Mouse (Mus musculus): ENCODE data around the gene Tex2. TPM values are rescaled to one million over a fixed set of nuclear protein-coding genes. Genes with fewer than 3 reads are reported as not detected.
"Not testable (repeated sequence)": the region's sequence is repeated elsewhere in the genome, so short reads cannot be mapped to it uniquely, and the experiment has no call there.

Gene Tex2
- polyA plus RNA-seq, 1 experiment from 2014 or later = 18.3 TPM

GRCm38 (mm10) chr11:106497926-106498325, 115.3 kb downstream of the Tex2 start:
- Histone ChIP-seq H3K27me3 (no peaks in the 10 kb centered on the region), H3K9me3 (no peaks in the 10 kb centered on the region), H3K27ac (no peak overlapping the region), H3K4me3 (replicated peaks) (no peak overlapping the region), H3K4me1 (replicated peaks) (peaks cover 13% of the 10 kb centered on the region), H3K4me2 (replicated peaks) (no peak overlapping the region), H3K9ac (replicated peaks) (no peak overlapping the region), H3K36me3 (no peaks in the 10 kb centered on the region)
- ATAC-seq = no peak
- 92% methylated on average over 2 of the region's 2 CpGs for WGBS

DNA sequence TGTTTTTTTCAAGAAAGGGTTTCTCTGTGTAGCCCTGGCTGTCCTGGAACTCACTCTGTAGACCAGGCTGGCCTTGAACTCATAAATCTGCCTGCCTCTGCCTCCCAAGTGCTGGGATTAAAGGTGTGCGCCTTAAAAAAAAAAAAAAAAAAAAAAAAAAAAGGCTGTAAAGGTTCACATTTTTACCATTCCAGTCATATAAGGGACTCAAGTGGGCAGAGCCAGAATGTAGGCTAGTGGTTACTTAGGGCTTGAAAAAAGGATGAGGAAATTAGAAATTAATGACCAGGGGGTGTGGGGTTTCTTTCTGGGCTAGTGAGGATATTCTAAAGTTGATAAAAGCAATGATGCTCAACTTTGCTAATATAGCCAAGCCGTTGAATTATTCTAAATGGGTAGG, 116.2 kb downstream of the Tex2 start:
- not testable (repeated sequence) for H3K9ac ChIP-seq (replicated peaks); H3K27me3 ChIP-seq; H3K4me3 ChIP-seq (replicated peaks); H3K27ac ChIP-seq; H3K4me2 ChIP-seq (replicated peaks); H3K9me3 ChIP-seq; ATAC-seq; H3K36me3 ChIP-seq
- H3K4me1 ChIP-seq (replicated peaks) = peaks cover 12% of the 10 kb centered on the region
- WGBS = 100% methylated on average over 2 of the region's 2 CpGs

- no peaks in the 10 kb centered on the region for H3K27me3 ChIP-seq
- H3K4me1 ChIP-seq (replicated peaks) = peaks cover 2% of the 10 kb centered on the region; the same call in 1 of the 2 replicates
- ATAC-seq = no peak
- H3K9me3 ChIP-seq = no peaks in the 10 kb centered on the region
- H3K4me2 ChIP-seq (replicated peaks) = no peak overlapping the region
- no peak overlapping the region for H3K9ac ChIP-seq (replicated peaks)
- H3K4me3 ChIP-seq (replicated peaks) = no peak overlapping the region
- WGBS = 80% methylated on average over 7 of the region's 7 CpGs
- H3K27ac ChIP-seq = no peak overlapping the region
- H3K36me3 ChIP-seq = no peaks in the 10 kb centered on the region
These were observed 120.1 kb downstream of the Tex2 start for GRCm38 (mm10) chr11:106492984-106493669.

DNA sequence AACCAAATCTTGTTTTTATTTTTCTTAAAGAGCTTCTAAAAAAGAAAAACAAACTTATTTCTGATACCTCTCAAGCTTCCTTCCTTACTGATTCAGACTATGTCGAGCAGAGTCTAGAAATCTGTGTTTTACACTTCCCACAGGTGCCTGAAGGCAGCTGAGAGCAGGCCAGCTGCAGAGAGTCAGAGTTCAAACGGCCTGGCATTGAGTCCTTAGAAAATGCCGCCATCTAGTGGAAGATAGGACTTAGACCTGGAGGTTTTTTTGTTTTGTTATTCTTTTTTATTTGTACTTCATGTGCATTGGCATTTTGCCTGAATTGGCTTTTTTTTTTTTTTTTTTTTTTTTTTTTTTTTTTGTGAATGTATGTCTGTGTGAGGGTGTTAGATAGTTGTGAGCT, 121.8 kb downstream of the Tex2 start:
- H3K9me3 ChIP-seq = no peaks in the 10 kb centered on the region
- WGBS = 0% methylated on average over 3 of the region's 3 CpGs
- no peak overlapping the region for H3K9ac ChIP-seq (replicated peaks)
- H3K4me2 ChIP-seq (replicated peaks) = no peak overlapping the region
- no peaks in the 10 kb centered on the region for H3K36me3 ChIP-seq
- peaks cover 11% of the 10 kb centered on the region for H3K4me1 ChIP-seq (replicated peaks)
- no peak overlapping the region for H3K27ac ChIP-seq
- no peaks in the 10 kb centered on the region for H3K27me3 ChIP-seq
- no peak overlapping the region for H3K4me3 ChIP-seq (replicated peaks)
- no peak for ATAC-seq

DNA sequence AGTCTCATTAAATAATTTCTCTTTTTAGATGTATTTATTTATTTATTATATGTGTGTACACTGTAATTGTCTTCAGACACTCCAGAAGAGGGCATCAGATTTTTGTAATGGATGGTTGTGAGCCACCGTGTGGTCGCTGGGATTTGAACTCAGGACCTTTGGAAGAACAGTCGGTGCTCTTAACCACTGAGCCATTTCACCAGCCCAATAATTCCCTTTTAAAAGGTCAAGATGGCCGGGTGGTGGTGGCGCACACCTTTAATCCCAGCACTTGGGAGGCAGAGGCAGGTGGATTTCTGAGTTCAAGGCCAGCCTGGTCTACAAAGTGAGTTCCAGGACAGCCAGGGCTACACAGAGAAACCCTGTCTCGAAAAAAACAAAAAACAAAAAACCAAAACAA, 122.6 kb downstream of the Tex2 start:
- H3K27me3 ChIP-seq; H3K9ac ChIP-seq (replicated peaks); H3K27ac ChIP-seq; H3K9me3 ChIP-seq; H3K4me2 ChIP-seq (replicated peaks); H3K4me3 ChIP-seq (replicated peaks); ATAC-seq; H3K36me3 ChIP-seq: not testable (repeated sequence)
- 89% methylated on average over 6 of the region's 6 CpGs for WGBS
- H3K4me1 ChIP-seq (replicated peaks) = peaks cover 16% of the 10 kb centered on the region

GRCm38 (mm10) chr11:106490057-106490456, 123.2 kb downstream of the Tex2 start:
- no peaks in the 10 kb centered on the region for H3K36me3 ChIP-seq
- no peak overlapping the region for H3K27ac ChIP-seq
- no peak overlapping the region for H3K4me3 ChIP-seq (replicated peaks)
- no peaks in the 10 kb centered on the region for H3K9me3 ChIP-seq
- 49% methylated on average over 10 of the region's 10 CpGs for WGBS
- H3K4me2 ChIP-seq (replicated peaks) = no peak overlapping the region
- no peaks in the 10 kb centered on the region for H3K27me3 ChIP-seq
- no peak overlapping the region for H3K9ac ChIP-seq (replicated peaks)
- H3K4me1 ChIP-seq (replicated peaks) = peaks cover 16% of the 10 kb centered on the region
- no peak for ATAC-seq

GRCm38 (mm10) chr11:106489036-106489693, 124.1 kb downstream of the Tex2 start:
- Histone ChIP-seq H3K27ac (no peak overlapping the region), H3K9ac (replicated peaks) (no peak overlapping the region), H3K27me3 (no peaks in the 10 kb centered on the region), H3K4me3 (replicated peaks) (no peak overlapping the region), H3K36me3 (no peaks in the 10 kb centered on the region), H3K9me3 (no peaks in the 10 kb centered on the region), H3K4me1 (replicated peaks) (peaks cover 16% of the 10 kb centered on the region), H3K4me2 (replicated peaks) (no peak overlapping the region)
- ATAC-seq = no peak
- WGBS = 69% methylated on average over 7 of the region's 7 CpGs

DNA sequence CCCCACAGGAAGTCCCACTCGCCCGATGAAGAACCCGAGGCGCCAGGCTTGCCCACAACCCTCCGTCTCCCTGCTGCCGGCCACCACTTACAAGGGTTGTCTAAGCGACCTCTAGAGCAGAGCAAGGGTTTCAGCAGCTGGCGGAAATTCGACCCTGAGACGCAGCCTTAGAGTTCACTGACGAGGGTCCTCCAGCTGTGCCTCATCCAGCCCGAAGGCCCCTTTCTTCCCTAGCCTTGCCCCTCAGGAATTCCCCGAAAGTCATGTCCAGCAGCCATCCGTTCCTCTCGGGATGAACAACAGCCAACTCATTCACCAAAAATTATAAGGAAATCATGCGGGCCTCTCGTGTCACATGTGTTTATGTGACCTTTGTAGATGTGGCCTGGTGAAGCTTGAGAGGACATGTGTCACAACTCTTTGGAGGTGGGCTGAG, 125.1 kb downstream of the Tex2 start:
- Histone ChIP-seq H3K27ac (no peak overlapping the region), H3K36me3 (no peaks in the 10 kb centered on the region), H3K9me3 (no peaks in the 10 kb centered on the region), H3K4me3 (replicated peaks) (peak overlapping the region; percentile 89), H3K9ac (replicated peaks) (0 out of 2 replicates have a peak overlapping the region, but pooled peaks have one; percentile 91), H3K4me1 (replicated peaks) (peaks cover 16% of the 10 kb centered on the region), H3K27me3 (no peaks in the 10 kb centered on the region), H3K4me2 (replicated peaks) (peak overlapping the region; percentile 86)
- 12% methylated on average over 17 of the region's 17 CpGs for WGBS
- ATAC-seq = peak; percentile 61

GRCm38 (mm10) chr11:106487733-106488115, 125.5 kb downstream of the Tex2 start, which contains the start of gene Ern1:
Gene Ern1, minus strand, starts transcription at chr11:106487852.
- Histone ChIP-seq H3K4me2 (replicated peaks) (peak within 1 kb of the TSS; percentile 86), H3K4me3 (replicated peaks) (peak within 1 kb of the TSS; percentile 89), H3K4me1 (replicated peaks) (peaks cover 16% of the 10 kb centered on the region), H3K27me3 (no peaks in the 10 kb centered on the region), H3K27ac (peak within 1 kb of the TSS; percentile 77), H3K9me3 (no peaks in the 10 kb centered on the region), H3K9ac (replicated peaks) (peak within 1 kb of the TSS; percentile 91), H3K36me3 (no peaks in the 10 kb centered on the region)
- ATAC-seq = peak; percentile 97
- WGBS = under 1% methylated on average over 28 of the region's 28 CpGs

DNA sequence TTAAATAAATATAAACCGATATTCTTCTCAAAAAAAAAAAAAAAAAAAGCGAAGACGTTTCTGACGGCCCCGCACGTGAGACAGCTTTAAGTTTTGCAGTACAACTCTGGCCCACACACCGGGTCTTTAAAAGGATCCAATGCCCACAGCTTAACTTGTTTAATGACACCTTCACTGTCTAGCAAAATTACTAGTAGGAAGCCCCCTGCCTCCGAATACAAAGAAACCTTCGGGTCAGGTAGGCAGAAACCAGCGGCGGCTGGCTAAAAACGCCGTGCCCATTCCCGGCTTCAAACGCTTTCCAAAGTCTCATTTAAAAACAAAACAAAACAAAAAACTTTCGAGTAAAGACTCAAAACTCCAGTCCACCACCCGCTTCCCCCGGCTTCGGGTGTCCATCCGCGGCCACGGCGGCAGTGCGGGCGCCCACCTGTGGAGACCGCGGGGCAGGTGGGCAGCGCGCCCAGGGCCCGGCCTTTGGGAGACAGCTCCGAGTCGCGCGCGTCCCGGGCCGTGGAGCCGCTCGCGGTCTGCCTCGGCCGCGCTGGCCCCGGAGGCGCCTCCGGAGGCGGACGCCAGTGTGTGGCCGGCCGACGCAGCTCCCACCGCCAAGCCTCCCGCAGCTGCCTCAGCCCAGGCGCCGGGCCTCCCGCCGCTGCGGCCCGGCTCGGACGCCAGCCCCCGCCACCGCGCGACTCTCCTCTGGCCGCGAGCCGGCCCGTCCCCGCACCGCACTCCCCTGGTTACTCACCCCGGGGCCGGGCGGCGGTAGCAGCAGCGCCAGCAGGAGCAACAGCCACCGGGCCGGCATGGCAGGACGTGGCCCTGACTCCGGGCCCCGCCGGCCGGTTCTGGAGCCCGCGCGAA, 126.1 kb downstream of the Tex2 start:
- H3K4me2 ChIP-seq (replicated peaks) = peak overlapping the region; percentile 86
- H3K36me3 ChIP-seq = no peaks in the 10 kb centered on the region
- peak; percentile 92 for ATAC-seq
- WGBS = under 1% methylated on average over 83 of the region's 86 CpGs
- peak overlapping the region; percentile 77 for H3K27ac ChIP-seq
- H3K4me1 ChIP-seq (replicated peaks) = peaks cover 16% of the 10 kb centered on the region
- H3K27me3 ChIP-seq = no peaks in the 10 kb centered on the region
- H3K4me3 ChIP-seq (replicated peaks) = peak overlapping the region; percentile 89
- H3K9me3 ChIP-seq = no peaks in the 10 kb centered on the region
- peak overlapping the region; percentile 91 for H3K9ac ChIP-seq (replicated peaks)

DNA sequence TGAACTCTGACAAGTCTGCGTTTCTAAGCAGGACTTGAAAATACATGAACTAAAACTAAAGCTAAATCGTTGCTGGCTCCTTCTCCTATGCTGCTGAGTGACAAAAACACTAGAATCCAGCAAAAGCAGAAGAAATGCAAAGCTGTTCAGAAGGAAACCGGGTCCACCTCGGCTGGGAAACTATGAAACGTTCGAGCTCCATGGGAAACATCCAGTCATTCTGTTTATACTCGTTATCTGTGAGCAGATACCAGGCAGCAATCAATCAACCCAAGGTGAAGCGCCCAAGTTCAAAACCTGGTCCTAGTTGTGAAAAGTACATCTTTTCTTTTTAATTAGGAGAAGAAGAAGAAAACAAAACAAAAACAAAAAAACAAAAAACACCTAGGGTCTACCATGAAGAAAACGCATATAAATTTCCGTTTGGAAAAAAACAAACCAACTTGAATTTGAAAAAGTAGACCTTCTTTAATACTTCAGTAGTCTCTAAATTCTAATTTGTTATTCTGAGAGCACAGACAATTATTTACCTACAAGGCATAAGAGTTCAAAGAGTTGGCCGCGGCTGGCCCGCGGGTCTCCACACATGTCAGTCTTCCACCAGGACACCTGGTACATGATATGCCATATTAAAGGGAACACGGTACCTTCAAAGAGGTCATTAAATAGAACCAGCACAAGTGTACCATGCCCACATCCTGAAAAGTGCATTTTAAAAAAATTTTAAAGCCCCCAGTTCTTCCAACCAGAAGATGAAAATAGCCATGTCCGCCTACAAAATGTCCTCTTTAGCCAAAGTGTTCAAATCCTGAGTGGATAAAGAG, 127.0 kb downstream of the Tex2 start:
- H3K4me2 ChIP-seq (replicated peaks) = peak overlapping the region; percentile 86
- no peaks in the 10 kb centered on the region for H3K36me3 ChIP-seq
- 61% methylated on average over 16 of the region's 16 CpGs for WGBS
- no peaks in the 10 kb centered on the region for H3K9me3 ChIP-seq
- peaks cover 16% of the 10 kb centered on the region for H3K4me1 ChIP-seq (replicated peaks)
- 0 out of 2 replicates have a peak overlapping the region, but pooled peaks have one; percentile 91 for H3K9ac ChIP-seq (replicated peaks)
- no peaks in the 10 kb centered on the region for H3K27me3 ChIP-seq
- H3K27ac ChIP-seq = no peak overlapping the region
- no peak for ATAC-seq
- peak overlapping the region; percentile 89 for H3K4me3 ChIP-seq (replicated peaks)
